Mouse (Mus musculus) gastrocnemius, postnatal 10 days (tissue): ENCODE results near the gene Slc13a5. TPM values are rescaled to one million over a fixed set of nuclear protein-coding genes. Genes with fewer than 3 reads are reported as not detected.
A peak's percentile ranks its signal among the peaks of the same experiment; 100 is the strongest.

Source experiments
- DNase-seq: peaks from one replicate; pipeline ENCODE4 v3.0.0; 2021; ENCODE audit warnings: mixed read lengths
- total RNA-seq, 2 experiments: library from RNA; stranded (reverse); gene quantifications; 2 replicates each; pipeline ENCODE4 v1.2.3; 2021

Gene Slc13a5
- total RNA-seq, 2 experiments from 2014 or later, result 0.33 to 10.5 TPM

- DNase-seq, result peak; percentile 26
These were observed 1.5 kb downstream of the Slc13a5 start for GRCm38 (mm10) chr11:72265483-72265882.

GRCm38 (mm10) chr11:72256441-72256840 is 10.6 kb downstream of the Slc13a5 start:
- no peak for DNase-seq

GRCm38 (mm10) chr11:72255629-72256028 is 11.4 kb downstream of the Slc13a5 start:
- DNase-seq, result no peak

GRCm38 (mm10) chr11:72245196-72245753 is 21.7 kb downstream of the Slc13a5 start:
- DNase-seq, result no peak

- no peak for DNase-seq
These were observed 26.8 kb downstream of the Slc13a5 start for GRCm38 (mm10) chr11:72240062-72240860.

- peak; percentile 71 for DNase-seq
These were observed 33.0 kb downstream of the Slc13a5 start for GRCm38 (mm10) chr11:72234013-72234412.

GRCm38 (mm10) chr11:72232991-72233390 is 34.0 kb downstream of the Slc13a5 start:
- no peak for DNase-seq

GRCm38 (mm10) chr11:72232068-72232467 is 35.0 kb downstream of the Slc13a5 start:
- no peak for DNase-seq

GRCm38 (mm10) chr11:72228513-72228912 is 38.5 kb downstream of the Slc13a5 start:
- no peak for DNase-seq

- no peak for DNase-seq
These were observed 40.1 kb downstream of the Slc13a5 start for GRCm38 (mm10) chr11:72226901-72227300.

GRCm38 (mm10) chr11:72226020-72226791 is 40.8 kb downstream of the Slc13a5 start:
- DNase-seq, result no peak

- DNase-seq, result peak; percentile 81
These were observed 42.2 kb downstream of the Slc13a5 start for GRCm38 (mm10) chr11:72224865-72225264.

- DNase-seq, result no peak
These were observed 43.6 kb downstream of the Slc13a5 start for GRCm38 (mm10) chr11:72223414-72223813.

GRCm38 (mm10) chr11:72221278-72221677 is 45.7 kb downstream of the Slc13a5 start:
- DNase-seq, result peak; percentile 78

- DNase-seq, result no peak
These were observed 49.9 kb downstream of the Slc13a5 start for GRCm38 (mm10) chr11:72217116-72217515.

GRCm38 (mm10) chr11:72215410-72215797 is 51.6 kb downstream of the Slc13a5 start, which contains the start of gene Med31:
Med31 (minus strand) TSS chr11:72215592.
- DNase-seq, result peak; percentile 81

- peak; percentile 92 for DNase-seq
These were observed 52.2 kb downstream of the Slc13a5 start for GRCm38 (mm10) chr11:72214591-72215409.

GRCm38 (mm10) chr11:72207834-72208377 is 59.1 kb downstream of the Slc13a5 start:
- no peak for DNase-seq

GRCm38 (mm10) chr11:72207204-72207833 is 59.7 kb downstream of the Slc13a5 start, which contains the start of the genes 4933427D14Rik and Txndc17:
4933427D14Rik (minus strand) TSS chr11:72207459.
Txndc17 (plus strand) TSS chr11:72207547.
- peak; percentile 79 for DNase-seq

- DNase-seq, result no peak
These were observed 60.5 kb downstream of the Slc13a5 start, which contains the start of gene Gm43951 for GRCm38 (mm10) chr11:72206341-72207203. Gm43951 (minus strand) TSS chr11:72206840.
